Mouse (Mus musculus): ENCODE results near the gene Gpnmb.

GRCm38 (mm10) chr6:48998186-48998585, 38.2 kb upstream of the Gpnmb start:
- TF ChIP-seq GATA1 (IDR thresholded peaks at IDR 0.05; ENCODE audit: low read length) (no peak), TAL1 (IDR thresholded peaks at IDR 0.05; ENCODE audit: low read length) (no peak)
